Mouse (Mus musculus) E14TG2a.4 (cell line): ENCODE results near the gene Col4a4.

Experiments
- CTCF ChIP-seq: conservative IDR thresholded peaks from 2 replicates; pipeline ENCODE4 v1.5.1; 2014; ENCODE audit warnings: low read length
- POU5F1 ChIP-seq: IDR thresholded peaks from 2 replicates; pipeline ENCODE4 v1.6.1; 2014; ENCODE audit warnings: low read length, borderline replicate concordance

GRCm38 (mm10) chr1:82575681-82576080, 11.0 kb downstream of the Col4a4 start:
- TF ChIP-seq CTCF: no peak
- no peak for TF ChIP-seq POU5F1
